ENCODE assay signal across 9 mouse cellular contexts in the genomic region with DNA sequence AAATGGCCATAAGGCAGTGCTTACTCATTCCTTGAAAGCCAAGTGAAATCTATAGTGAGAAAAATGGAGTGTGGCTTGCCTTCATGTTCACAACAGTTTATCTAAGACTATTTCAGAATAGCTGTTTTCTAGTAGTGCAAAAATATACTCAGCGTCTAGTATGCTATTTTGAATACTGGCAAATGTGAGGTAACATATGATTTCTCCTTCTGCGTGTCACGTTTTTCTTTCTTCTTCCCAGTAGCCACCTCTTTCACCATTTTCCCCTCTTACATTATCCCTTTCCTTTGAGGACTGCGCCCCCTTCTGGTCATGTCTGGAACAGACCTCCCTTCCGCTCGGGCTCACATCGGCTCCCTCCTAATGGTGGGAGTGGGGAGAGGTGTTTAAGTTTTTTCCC. TPM values are rescaled to one million over a fixed set of nuclear protein-coding genes. Genes with fewer than 3 reads are reported as not detected.
DNase-seq lines count a peak whose midpoint lies in the region; ATAC-seq lines count a peak whose summit lies in the region.
"Had no signal": no experiment of that assay in that cellular context is flagged by ENCODE, and none has a peak within 500 bp of the region (broad histone marks: within the 10 kb centered on the region; RNA-seq: fewer than 3 reads in every experiment).

No protein-coding gene starts in this region.

- H3K36me3 ChIP-seq in forebrain, embryonic 15.5 days, result peaks cover 62% of the 10 kb centered on the region
- peaks cover 60% of the 10 kb centered on the region for H3K36me3 ChIP-seq in hindbrain, embryonic 14.5 days (replicated peaks; ENCODE audit: control insufficient read depth, insufficient read depth)

- H3K9me3 ChIP-seq in forebrain, embryonic 15.5 days, result peaks cover 5% of the 10 kb centered on the region; the same call in 1 of the 2 replicates
- peaks cover 33% of the 10 kb centered on the region for H3K9me3 ChIP-seq in hindbrain, embryonic 14.5 days (ENCODE audit: control insufficient read depth, low read length)

- peak overlapping the region; percentile 49 for H3K4me2 ChIP-seq in forebrain, embryonic 15.5 days (replicated peaks)
- H3K4me2 ChIP-seq in hindbrain, embryonic 14.5 days (replicated peaks), result peak overlapping the region; percentile 56
- H3K4me2 ChIP-seq: lung, embryonic 15.5 days had no signal

- no peaks in the 10 kb centered on the region for H3K27me3 ChIP-seq in forebrain, embryonic 15.5 days
- H3K27me3 ChIP-seq in hindbrain, embryonic 14.5 days (ENCODE audit: control insufficient read depth, insufficient read depth, low read length), result no peaks in the 10 kb centered on the region
- H3K27me3 ChIP-seq: lung, embryonic 15.5 days had no signal

- H3K4me3 ChIP-seq in forebrain, embryonic 15.5 days, result peak overlapping the region; percentile 52
- H3K4me3 ChIP-seq in hindbrain, embryonic 14.5 days (replicated peaks; ENCODE audit: low read length), result peak overlapping the region; percentile 52
- H3K4me3 ChIP-seq: lung, embryonic 15.5 days had no signal

- H3K27ac ChIP-seq in forebrain, embryonic 15.5 days (replicated peaks), result peak overlapping the region; percentile 96
- peak overlapping the region; percentile 98 for H3K27ac ChIP-seq in hindbrain, embryonic 14.5 days
- H3K27ac ChIP-seq: lung, embryonic 15.5 days had no signal

- H3K9ac ChIP-seq in forebrain, embryonic 15.5 days (replicated peaks), result peak overlapping the region; percentile 40
- peak overlapping the region; percentile 76 for H3K9ac ChIP-seq in hindbrain, embryonic 14.5 days
- H3K9ac ChIP-seq: lung, embryonic 15.5 days had no signal

- DNase-seq in MN1 (ENCODE audit: low spot score), result peak; percentile 83
- peak; percentile 94 for DNase-seq in hindbrain, embryonic 14.5 days (ENCODE audit: low spot score)
- DNase-seq in layer of hippocampus, postnatal 25 days (ENCODE audit: extremely low spot score in 1 of 2, low spot score in 1 of 2), result peak; percentile 95 to 99
- peak; percentile 92 for DNase-seq in right cerebral cortex, adult 18-20 months
- peak; percentile 57 to 69 for DNase-seq in urinary bladder, adult 18-20 months (ENCODE audit: low spot score in 2 of 2)

- 4% methylated on average over 7 of the region's 7 CpGs for WGBS in forebrain, embryonic 15.5 days
- WGBS in hindbrain, embryonic 14.5 days, result 9% methylated on average over 7 of the region's 7 CpGs

- peaks cover 17% of the 10 kb centered on the region for H3K4me1 ChIP-seq in forebrain, embryonic 15.5 days
- H3K4me1 ChIP-seq in hindbrain, embryonic 14.5 days (replicated peaks; ENCODE audit: control insufficient read depth, insufficient read depth, low read length), result peaks cover 19% of the 10 kb centered on the region; the same call in 1 of the 2 replicates
- H3K4me1 ChIP-seq: lung, embryonic 15.5 days had no signal

- peak; percentile 66; the same call in 1 of the 2 replicates for ATAC-seq in cerebellum, adult (ENCODE audit: insufficient number of reproducible peaks, low FRiP score, low TSS enrichment)
- peak; percentile 62 for ATAC-seq in forebrain, embryonic 15.5 days (replicated peaks)
- peak; percentile 78 for ATAC-seq in hindbrain, embryonic 14.5 days (ENCODE audit: low FRiP score)
- peak; percentile 78 for ATAC-seq in megakaryocyte, adult 5-6 weeks (ENCODE audit: poor library complexity, severe bottlenecking)

RNA-seq across cellular contexts. Expression of gene Mcmbp, which starts 50.2 kb away (rescaled TPM):
- polyA plus RNA-seq in forebrain, embryonic 15.5 days (2015; fragmentation: Nextera tagmentation; extraction: Ambion mirVana), result 61.0 and 61.5 TPM in 2 replicates
- polyA plus RNA-seq in hindbrain, embryonic 14.5 days (2014; fragmentation: Nextera tagmentation; extraction: Ambion mirVana), result 50.9 and 52.2 TPM in 2 replicates
- total RNA-seq in layer of hippocampus, postnatal 25 days (2021), result 10 to 100 TPM; 26.0 to 27.2 TPM
- total RNA-seq in megakaryocyte, adult 5-6 weeks (2015), result 127 and 133 TPM in 2 replicates
- total RNA-seq in megakaryocyte, adult 5-6 weeks (2017), result 77.4 and 95.5 TPM in 2 replicates

RNA-seq across cellular contexts. Expression of gene Sec23ip, which starts 54.7 kb away (rescaled TPM):
- polyA plus RNA-seq in forebrain, embryonic 15.5 days (2015; fragmentation: Nextera tagmentation; extraction: Ambion mirVana), result 35.8 and 35.9 TPM in 2 replicates
- 34.8 and 37.7 TPM in 2 replicates for polyA plus RNA-seq in hindbrain, embryonic 14.5 days (2014; fragmentation: Nextera tagmentation; extraction: Ambion mirVana)
- total RNA-seq in layer of hippocampus, postnatal 25 days (2021), result 10 to 100 TPM; 44.5 to 51.1 TPM
- 29.1 and 41.2 TPM in 2 replicates for total RNA-seq in megakaryocyte, adult 5-6 weeks (2015)
- 36.6 and 41.5 TPM in 2 replicates for total RNA-seq in megakaryocyte, adult 5-6 weeks (2017)

Comparison
In these comparisons a context has a peak if more than half of its experiments do, and no peak if none do; other contexts are left out.
1. Peak in every context shown above with its lines: DNase-seq, ATAC-seq, H3K4me3 ChIP-seq and H3K27ac ChIP-seq.